Mouse (Mus musculus) right cerebral cortex, adult 2 months (tissue): Measurements from ENCODE around the gene Ap1m1.

Experiments
- DNase-seq, 2 experiments: peaks; one replicate each; pipeline ENCODE4 v3.0.0; 2021 to 2022; ENCODE audit warnings: low spot score in 2 of 2

The Ap1m1 gene

DNA sequence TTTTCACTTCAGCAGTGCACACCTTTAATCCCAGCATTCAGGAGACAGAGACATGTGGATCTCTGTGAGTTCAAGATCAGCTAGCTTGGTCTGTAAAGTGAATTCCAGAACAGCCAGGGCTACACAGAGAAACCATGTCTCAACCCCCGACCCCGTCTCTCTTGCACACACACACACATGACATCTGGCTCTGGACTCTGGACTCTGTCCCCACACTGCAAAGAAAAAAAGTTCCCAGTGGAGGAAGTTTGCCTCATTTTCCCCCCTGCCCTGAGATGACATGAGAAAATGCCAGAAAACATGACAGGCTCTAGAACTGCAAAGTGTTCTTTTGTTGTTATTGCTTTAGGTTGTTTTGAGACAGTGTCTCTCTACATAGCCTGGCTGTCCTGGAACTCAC lies 20.0 kb downstream of the Ap1m1 start:
- no peak for DNase-seq

DNA sequence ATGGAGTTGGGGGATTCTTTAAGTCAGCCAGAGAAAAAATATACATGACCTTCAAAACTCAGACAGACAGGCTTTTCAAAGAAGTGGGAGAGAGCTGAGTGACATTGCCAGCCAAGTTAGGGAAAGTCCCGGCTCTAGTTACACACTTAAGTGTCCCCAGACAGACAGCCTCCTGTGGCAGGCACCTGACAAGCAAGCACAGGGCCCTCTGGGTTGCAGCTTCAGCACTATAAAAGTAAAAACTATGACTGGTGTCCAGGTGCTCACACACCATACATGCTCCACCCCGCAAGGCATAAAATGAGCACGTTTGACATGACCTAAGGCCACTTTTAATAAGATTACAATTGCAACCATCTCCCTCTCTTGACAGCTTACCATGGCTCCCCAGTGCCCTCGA lies 20.8 kb downstream of the Ap1m1 start:
- no peak for DNase-seq

DNA sequence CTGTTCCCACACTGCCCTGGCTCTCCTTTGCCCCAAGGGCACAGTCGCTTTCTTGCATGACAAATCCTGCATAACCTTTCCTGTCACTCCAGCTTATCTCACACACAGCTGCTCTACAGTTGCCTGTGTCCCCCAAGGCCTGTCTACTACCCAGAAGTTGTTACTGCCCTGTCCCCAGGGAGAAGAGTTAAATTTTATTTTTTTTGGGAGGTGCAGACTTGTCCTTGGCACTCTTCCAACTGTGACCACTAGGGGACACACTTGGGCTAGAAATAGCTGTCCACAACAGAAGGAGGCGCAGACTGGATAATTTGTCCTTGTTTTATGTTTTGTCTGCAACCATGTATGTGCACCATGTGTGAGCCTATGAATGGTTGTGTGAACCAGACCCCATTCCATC lies 21.2 kb downstream of the Ap1m1 start:
- DNase-seq: peak; percentile 40 to 58

DNA sequence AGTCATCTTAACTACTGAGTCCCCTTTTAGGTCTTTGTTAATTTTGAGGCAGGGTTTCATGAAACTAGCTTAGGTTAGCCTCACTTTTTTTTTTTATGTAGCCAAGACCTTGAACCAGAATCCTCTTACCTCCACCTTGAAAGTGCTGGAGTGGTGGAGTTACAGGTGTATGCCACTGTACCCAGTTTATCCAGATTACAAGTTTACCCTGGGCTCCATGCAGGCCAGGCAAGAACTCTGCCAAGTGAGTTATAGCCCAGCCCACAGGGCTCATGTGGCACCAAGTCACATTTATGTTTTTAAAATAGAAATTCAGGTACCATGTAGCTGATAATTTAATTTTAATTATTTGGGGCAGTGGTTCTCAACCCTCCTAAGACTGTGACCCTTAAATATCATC lies 21.6 kb downstream of the Ap1m1 start:
- no peak for DNase-seq

DNA sequence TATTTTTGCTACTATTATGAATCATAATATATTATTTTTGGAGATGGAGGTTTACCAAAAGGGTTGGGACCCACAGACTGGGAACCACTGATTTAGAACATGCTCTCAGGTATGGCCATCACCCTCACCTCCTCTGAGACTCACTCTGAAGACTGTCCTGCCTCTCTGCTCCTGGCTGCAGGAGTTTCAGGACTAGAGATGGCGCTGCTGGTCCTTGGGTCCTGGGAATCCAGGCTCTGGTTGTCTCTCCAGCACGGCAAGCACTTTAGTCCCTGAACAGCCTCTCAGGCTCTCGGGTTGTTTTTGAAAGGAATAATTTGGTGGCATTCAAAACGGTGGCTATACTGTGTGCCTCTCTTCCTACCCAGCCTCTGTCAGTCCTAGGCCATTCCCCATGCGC lies 22.1 kb downstream of the Ap1m1 start:
- no peak for DNase-seq

DNA sequence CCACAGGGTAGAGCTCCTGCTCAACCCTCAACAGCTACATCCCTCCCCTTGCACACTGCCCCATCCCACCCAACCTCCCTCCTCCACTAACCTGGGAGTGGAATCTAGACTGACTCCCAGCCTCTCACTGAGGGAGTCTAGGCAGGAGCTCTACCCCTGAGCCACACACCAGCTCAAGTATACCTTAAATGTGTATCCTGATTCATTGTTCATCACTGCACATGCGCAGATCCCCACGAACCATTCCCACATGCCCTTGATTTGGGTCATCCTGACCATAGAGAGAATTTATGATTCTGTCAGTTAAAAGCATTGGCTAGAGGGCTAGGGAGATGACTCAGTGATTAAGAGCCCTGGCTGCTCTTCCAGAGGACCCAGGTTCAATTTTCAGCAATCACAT lies 22.9 kb downstream of the Ap1m1 start:
- no peak for DNase-seq

DNA sequence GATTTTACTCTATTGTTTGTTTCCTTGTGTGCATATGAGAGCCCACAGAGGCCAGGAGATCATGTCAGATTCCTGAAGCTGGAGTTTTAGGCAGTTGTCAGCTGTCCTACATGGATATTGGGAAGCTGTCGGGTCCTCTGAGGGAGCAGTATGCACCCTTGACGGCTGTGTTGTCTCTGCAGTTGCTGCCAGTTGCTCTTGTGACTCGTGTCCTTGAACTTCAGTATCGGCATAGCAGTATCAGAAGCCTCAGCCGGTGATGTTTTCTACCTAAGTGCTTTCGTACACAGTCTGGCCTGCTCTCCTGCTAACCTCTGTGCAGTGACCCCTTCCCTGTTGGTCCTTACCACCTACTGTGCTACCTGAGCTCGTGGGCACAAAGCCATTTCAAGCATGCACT lies 23.6 kb downstream of the Ap1m1 start:
- DNase-seq: no peak

DNA sequence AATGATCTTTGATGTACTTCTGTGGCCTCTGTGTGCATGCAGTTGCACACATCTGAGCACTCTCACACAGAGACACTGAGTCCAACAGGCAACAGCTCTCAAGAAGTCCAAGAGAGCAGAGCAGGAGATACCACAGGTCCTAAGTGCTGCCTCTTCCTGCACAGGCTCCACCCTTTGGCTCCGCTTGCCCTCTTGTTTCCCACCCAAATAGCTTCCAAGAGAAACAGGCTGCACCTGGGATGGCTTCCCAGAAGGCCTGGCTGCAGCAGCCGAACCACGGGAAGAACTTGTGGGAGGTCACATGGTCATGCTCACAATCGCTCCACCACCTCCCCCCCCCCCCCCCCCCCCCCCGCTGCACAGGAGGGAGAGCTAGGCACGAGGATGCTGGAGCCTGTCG lies 25.5 kb downstream of the Ap1m1 start:
- DNase-seq: no peak

DNA sequence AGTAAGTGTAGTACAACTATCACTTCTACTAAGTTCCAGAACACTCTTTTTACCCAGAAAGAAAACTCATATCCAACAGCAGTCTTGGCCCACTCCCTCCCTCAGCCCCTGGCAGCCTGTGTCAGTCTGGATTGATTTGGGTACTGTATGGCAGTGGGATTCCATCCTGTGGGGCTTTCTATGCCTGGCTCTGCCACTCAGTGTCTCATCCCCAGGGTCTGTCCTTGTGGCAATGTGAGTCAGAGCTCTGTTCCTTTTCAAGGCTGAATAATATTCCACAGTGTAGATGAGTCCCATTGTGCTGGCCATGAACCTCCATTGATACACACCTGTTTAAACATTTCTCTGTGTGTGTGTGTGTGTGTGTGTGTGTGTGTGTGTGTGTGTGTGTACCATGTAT lies 26.9 kb downstream of the Ap1m1 start:
- no peak for DNase-seq

DNA sequence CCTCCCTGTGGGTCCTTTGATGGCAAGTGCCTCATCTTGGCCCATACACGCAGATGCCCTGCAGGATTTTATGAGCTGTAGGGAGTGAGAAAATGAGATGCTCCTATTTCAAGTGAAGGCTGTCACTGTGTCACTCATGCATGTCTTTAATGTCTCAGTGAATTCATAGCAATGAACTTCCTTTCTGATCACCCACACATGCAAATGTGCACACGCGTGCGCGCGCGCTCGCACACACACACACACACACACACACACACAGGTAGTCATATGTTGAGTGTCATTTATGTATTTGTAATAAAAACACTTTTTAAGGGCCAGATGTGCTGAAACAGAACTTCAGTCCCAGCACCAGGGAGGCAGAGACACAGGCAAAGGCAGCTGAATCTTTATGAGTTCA lies 27.3 kb downstream of the Ap1m1 start:
- no peak for DNase-seq

DNA sequence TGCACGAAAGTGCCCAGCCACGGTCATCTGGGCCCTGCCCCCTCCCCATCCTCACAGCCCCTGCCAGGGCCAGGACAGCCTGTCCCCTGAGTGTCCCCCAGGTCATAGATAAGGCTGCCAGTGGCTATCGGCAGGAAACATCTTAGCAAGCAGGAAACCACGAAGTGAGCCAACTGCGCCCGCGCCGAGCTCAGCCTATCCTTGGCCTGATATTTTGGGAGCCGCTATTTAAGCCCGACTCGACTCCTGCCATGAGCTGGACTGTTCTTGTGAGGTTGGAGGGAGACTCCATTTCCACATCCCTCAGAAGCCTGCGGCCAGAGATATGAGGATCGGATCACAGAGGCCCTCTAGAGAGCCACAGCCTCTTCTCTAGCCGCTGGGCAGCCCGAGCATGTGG lies 28.5 kb downstream of the Ap1m1 start:
- DNase-seq: no peak

DNA sequence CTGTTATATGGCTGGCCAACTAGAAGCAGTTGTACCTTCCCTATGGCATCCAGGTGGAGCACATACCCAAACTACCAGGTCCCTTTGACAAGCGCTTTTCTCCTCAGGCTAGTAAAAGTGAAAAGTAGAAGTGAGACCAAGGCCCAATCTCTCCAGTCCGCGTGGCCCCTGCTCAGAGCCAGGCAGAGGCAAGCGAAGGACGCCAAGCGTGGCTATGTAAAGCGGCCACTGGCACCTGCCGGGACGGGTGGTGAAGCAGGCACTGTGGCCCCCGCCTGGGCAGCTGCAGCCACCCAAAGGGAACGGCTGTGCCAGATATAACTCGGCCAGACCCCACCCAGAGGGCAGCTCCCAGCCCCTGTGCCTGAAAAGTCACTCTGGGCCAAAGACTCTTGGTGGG lies 30.8 kb downstream of the Ap1m1 start:
- no peak for DNase-seq

DNA sequence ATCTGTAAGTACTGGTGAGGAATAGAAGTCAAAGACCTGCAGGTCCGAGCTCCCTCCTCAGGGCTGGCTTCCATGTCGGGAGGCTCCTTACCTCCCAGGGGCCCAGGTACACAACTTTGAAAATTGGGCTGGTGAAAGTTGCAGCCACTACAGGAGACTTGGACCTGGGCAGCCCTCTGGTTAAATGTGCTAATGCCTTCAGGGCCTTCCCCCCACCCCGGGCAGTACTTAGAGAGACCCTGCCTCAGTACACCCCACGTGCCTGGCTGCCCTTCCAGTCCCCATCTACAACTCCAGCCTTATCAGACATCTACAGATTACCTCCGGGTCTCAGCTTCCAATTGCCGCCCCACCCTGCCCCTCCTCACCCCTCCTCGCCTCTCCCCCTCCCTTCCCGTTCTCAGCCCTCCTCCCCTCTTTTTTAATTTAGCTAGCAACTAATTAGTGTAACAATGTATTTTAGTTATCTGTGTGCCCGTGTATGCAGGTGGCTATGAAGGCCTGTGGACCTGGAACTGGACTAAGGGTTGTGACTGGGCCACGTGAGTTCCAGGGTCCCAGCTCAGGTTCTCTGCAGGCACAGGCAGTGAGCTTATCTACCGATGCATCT lies 31.3 kb downstream of the Ap1m1 start:
- no peak for DNase-seq

DNA sequence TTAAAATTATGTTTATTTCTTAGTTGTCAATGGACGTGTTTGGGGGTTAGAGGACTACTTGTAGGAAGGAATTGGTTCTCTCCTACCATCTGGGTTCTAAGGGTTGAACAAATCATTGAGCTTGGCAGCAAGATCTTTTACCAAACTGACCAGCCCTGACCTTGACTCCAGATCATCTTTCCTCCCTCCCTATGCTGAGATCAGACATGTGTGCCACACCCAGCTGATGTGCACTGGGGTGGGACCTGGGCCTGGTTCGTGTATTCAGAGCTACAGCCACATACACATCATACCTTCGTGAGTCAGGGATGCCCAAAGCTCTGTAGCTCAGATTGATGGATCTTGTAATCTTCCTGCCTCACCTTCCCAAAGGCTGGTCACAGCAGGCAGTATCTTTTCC lies 31.9 kb downstream of the Ap1m1 start:
- no peak for DNase-seq

DNA sequence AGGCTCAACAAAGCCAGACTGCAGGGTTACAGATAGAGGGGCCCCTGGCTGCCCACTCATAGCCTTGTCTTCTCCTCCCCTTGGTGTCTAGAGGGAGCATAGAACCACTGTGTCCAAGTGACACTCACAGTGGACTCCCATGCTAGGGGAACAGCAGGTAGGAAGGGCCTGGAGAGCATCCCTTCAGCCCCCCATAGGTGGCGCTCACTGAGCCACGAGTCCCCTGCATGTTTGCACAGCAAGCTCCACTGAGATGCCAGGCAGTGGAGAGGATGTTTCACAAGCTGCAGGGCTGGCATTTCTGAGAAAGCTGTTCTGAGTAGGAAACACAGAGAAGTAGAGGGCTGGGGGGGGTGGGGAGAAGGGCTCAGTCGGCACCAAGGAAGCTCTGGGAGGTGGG lies 32.5 kb downstream of the Ap1m1 start:
- DNase-seq: peak; percentile 59 to 65

DNA sequence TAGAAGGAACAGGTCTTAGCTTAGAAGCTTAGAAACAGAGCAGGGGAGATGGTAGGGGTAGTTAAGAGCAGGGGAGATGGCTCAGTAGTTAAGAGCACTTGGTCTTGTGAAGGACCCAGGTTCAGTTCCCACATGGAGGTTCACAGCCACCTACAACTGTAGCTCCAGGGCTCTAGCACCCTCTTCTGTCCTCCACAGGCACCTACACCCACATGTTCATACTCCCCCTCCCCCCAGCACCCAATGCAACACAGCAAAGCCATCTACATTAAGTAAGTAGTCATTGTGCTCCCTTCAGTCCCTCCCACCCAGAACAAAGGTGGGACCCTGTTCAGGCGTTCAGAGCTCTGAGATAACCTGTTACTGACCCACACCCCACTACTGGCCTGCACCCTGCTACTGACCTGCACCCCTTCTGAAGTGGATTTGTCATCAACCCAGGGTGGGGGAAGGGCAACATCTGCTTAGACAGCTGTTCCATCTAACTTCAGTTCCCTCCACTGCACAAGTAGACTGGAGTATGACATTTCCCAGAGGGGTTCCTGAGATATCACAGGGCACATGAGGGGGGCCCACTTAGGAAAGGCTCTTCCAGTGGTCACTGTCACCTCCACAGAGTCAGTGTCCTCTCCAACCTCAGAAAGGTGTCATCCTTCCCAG lies 33.4 kb downstream of the Ap1m1 start:
- no peak for DNase-seq

DNA sequence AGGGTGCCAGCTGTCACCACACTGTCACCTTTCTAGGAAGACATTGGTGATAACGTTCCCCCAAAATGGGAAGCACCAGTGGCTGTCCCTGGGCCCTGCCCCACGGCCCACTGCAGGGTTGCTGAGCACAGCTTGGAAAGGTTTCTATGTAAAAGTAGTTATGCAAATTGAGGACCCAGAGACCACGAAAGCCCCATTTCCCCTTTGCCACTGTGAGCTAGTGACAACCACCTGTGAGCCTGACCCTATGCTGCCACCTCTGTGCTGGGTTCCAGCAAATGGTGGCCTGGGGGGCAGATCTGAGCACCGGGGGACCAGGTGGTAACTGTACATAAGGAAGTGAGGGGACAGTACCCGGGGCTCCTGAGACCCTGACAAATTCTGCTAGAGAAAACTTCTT lies 34.0 kb downstream of the Ap1m1 start:
- DNase-seq: no peak

DNA sequence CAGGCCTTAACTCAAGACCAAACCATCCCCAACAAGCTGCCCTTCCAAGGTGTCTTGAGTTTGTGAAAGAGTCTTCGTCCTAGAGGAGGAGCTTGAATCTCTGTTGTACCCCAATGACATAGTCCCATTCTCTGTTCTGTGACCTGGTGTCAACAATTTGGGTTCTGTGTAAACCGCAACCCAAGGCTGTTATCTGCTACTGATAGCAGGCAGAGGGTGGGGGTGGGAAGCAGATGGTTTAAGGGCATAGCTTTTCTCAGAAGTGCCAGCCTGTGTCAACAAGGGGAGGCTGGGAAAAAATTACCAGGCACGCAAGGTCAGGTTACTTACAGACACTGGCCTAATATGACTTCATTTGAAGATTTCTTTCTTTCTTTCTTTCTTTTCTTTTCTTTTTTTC lies 37.4 kb downstream of the Ap1m1 start:
- DNase-seq: no peak

DNA sequence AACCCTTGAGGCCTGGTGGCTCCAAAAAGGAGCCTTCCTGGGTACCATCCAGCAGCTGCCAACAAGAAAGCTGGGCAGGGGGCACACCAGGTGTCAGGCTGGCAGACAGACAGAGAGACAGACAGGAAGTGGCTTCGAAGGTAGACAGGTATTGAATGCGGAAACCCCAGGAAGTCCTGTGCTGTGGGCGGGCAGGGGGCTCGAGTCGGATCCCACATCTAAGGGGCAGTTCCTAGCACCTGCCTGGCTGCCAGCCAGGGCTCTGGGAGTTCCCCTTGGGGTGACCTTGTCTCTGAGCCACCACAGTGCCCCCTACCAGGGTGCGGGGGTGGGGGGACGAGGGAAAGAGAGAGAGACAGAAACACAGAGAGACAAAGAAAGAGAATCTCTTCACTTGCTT lies 39.3 kb downstream of the Ap1m1 start:
- DNase-seq: no peak

DNA sequence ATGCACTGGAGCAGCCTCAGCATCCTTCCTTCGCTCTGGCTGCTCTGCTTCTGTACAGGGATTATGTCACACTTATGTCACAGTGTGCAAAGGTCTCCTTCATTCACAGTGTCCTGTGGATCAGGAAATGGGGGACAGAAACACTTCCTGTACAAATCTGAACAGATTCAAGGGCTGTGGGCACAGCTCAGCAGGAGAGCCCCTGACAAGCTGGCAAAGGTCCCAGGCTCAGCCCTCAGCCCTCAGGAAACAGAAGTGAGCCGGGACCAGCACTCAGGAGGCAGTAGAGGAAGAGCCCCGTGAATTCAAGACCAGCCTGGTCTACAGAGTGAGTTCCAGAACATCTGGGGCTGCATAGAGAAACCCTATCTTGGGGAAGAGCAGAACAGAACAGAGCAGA lies 41.8 kb downstream of the Ap1m1 start:
- no peak for DNase-seq

DNA sequence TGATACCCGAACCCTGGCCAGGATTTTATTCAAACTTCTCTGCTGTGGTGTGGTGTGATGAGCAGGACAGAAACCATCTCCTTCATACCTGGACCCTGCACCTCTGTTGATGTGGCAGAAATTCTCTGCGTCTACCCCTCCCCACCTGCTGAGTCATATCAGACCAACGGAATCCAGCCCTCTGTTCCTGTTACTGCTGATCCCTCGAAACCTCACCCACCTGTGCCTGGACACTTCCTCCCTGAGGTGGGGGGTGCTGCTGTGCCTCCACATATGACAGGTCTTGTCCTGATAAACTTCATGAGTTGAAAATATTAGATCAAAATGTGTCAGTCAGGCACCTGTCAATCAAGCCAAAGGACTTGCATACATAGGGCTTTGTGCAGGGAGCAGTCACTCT lies 45.5 kb downstream of the Ap1m1 start:
- no peak for DNase-seq

DNA sequence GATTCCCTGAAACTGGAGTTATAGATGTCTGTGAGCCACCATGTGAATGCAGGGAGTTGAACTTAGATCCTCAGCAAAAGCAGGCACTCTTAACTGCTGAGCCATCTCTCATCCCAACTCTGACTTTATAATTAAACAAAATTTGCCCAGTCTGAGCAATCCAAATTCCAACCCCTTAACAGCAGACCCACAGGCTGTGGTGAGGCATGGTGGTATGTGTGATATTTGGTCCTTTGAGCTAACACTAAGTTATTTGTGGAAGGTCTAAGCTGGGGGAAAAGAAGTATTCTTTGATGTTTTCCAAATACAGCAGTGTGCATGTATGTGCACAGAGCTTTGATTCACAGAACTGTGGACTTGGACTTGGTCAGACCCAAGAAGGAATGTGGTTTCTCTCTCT lies 49.2 kb downstream of the Ap1m1 start:
- no peak for DNase-seq

DNA sequence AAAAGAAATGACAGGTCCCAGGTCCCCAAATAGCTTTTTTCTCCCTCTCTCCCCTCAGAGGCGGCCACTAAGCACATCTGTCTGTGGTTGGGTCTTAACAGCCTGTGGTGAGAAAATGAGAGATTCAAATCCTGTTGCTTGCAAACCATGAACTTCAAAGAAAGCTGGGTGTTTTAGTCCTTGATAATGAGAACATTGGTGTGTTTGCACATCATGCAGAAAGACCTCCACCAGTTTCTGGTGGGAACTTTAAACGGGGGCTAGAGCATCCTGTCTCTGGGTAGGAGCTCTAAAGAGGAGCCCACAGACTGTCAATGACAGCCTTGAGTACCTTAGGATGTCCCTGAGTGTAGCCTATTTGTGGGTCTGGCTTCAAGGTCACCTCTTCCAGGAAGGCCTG lies 51.3 kb downstream of the Ap1m1 start:
- DNase-seq: no peak

DNA sequence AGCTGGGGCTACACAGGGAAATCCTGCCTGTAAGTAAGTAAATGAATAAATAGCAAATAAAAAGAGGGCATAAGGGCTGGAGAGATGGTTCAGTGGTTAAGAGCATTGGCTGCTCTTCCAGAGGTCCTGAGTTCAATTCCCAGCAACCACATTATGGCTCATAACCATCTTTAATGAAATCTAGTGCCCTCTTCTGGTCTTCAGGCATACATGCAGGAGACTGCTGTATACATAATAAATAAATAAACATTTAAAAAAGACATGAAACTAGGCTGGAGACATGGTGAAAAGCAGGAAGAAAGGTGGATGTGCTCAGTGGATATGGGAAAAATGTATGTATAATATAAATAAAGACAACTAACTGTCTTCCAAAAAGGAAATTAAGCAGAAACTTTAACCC lies 53.5 kb downstream of the Ap1m1 start:
- no peak for DNase-seq
